Mouse (Mus musculus) kidney, adult 2 months (tissue): Measurements from ENCODE around the gene Cytip. TPM values are rescaled to one million over a fixed set of nuclear protein-coding genes. Genes with fewer than 3 reads are reported as not detected.
"Not testable (repeated sequence)": the region's sequence is repeated elsewhere in the genome, so short reads cannot be mapped to it uniquely, and the experiment has no call there.

Source experiments
- DNase-seq: peaks from one replicate; pipeline ENCODE4 v3.0.0; 2021
- H3K27ac ChIP-seq: fragments of 200-500 bp; 2 replicates; pipeline ENCODE4 v1.5.1; 2012; ENCODE audit warnings: low read depth, low read length, control low read depth, inconsistent platforms; ENCODE audit not compliant: insufficient read depth
- H3K27me3 ChIP-seq: fragments of 200-500 bp; replicated peaks from 2 replicates; pipeline ENCODE4 v1.6.1; 2012; ENCODE audit warnings: mild to moderate bottlenecking, moderate library complexity, low read length, inconsistent platforms; ENCODE audit not compliant: control insufficient read depth, insufficient read depth
- H3K36me3 ChIP-seq: fragments of 200-500 bp; 2 replicates; pipeline ENCODE4 v1.6.1; 2012; ENCODE audit warnings: mild to moderate bottlenecking, moderate library complexity, low read length, inconsistent platforms; ENCODE audit not compliant: control insufficient read depth, insufficient read depth
- H3K4me1 ChIP-seq: fragments of 200-500 bp; 2 replicates; pipeline ENCODE4 v1.6.1; 2011; ENCODE audit warnings: low read length; ENCODE audit not compliant: control insufficient read depth, insufficient read depth
- H3K4me3 ChIP-seq: fragments of 200-500 bp; 2 replicates; pipeline ENCODE4 v1.5.1; 2011; ENCODE audit warnings: mild to moderate bottlenecking, low read depth, low read length, control low read depth; ENCODE audit not compliant: insufficient read depth
- CTCF ChIP-seq: fragments of 200-500 bp; conservative IDR thresholded peaks from 2 replicates; pipeline ENCODE4 v1.5.1; 2011; ENCODE audit warnings: low read depth, mild to moderate bottlenecking, control low read depth, low read length, moderate library complexity, mixed read lengths; ENCODE audit not compliant: insufficient read depth, insufficient read length
- POLR2A ChIP-seq: fragments of 200-500 bp; IDR thresholded peaks from one replicate; pipeline ENCODE4 v1.6.1; 2011; ENCODE audit warnings: low read depth, low read length, control low read depth
- WGBS: fragments of 180-500 bp; shearing (Covaris S2); methylation state at CpG from one replicate; pipeline ENCODE4 v1.1.7; 2018; 5-methylcytosine and 5-hydroxymethylcytosine counted together
- polyA plus RNA-seq: library from polyadenylated mRNA; depleted of rRNA; stranded (reverse); fragments of >200 nt; gene quantifications from 2 replicates; pipeline ENCODE4 v1.2.3, GENCODE M21; 2012

Gene Cytip
- polyA plus RNA-seq, 1 experiment = 22.0 TPM

DNA sequence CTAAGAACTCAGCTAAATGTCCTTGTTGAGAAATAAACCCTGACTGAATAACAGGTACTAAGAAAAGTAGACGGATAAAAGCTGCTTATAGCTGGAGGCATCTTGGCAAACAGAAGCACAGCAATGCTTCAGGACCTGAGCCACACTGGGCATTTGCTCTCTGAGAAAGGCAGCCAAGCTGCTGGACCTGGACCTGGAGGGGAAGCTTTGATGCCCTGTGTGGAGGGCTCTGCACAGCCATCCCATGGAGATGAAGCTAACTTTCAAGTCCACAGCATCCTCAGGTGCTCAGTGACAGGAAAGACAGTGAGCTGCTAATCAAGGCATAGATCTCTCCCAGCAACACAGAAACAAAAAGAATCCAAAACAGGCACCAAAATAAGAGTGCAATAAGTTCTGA is 54.8 kb downstream of the Cytip start:
- TF ChIP-seq CTCF (no peak), POLR2A (no peak)
- no peak overlapping the region for H3K27ac ChIP-seq
- no peak for DNase-seq
- WGBS = 64% methylated on average over 1 of the region's 1 CpGs
- H3K4me1 ChIP-seq = no peaks in the 10 kb centered on the region
- H3K27me3 ChIP-seq = no peaks in the 10 kb centered on the region
- H3K4me3 ChIP-seq = no peak overlapping the region
- no peaks in the 10 kb centered on the region for H3K36me3 ChIP-seq

GRCm38 (mm10) chr2:58138611-58139010 is 56.7 kb downstream of the Cytip start:
- 79% methylated on average over 5 of the region's 5 CpGs for WGBS
- Histone ChIP-seq H3K36me3 (no peaks in the 10 kb centered on the region), H3K27ac (no peak overlapping the region), H3K27me3 (no peaks in the 10 kb centered on the region), H3K4me3 (no peak overlapping the region), H3K4me1 (no peaks in the 10 kb centered on the region)
- no peak for DNase-seq
- no peak for TF ChIP-seq CTCF
- no peak for TF ChIP-seq POLR2A

- 74% methylated on average over 7 of the region's 7 CpGs for WGBS
- H3K4me1 ChIP-seq = no peaks in the 10 kb centered on the region
- H3K36me3 ChIP-seq = no peaks in the 10 kb centered on the region
- H3K27ac ChIP-seq = no peak overlapping the region
- H3K27me3 ChIP-seq = no peaks in the 10 kb centered on the region
- DNase-seq = no peak
- no peak for TF ChIP-seq POLR2A
- TF ChIP-seq CTCF = no peak
- H3K4me3 ChIP-seq = no peak overlapping the region
These were observed 57.7 kb downstream of the Cytip start for GRCm38 (mm10) chr2:58137676-58138075.

DNA sequence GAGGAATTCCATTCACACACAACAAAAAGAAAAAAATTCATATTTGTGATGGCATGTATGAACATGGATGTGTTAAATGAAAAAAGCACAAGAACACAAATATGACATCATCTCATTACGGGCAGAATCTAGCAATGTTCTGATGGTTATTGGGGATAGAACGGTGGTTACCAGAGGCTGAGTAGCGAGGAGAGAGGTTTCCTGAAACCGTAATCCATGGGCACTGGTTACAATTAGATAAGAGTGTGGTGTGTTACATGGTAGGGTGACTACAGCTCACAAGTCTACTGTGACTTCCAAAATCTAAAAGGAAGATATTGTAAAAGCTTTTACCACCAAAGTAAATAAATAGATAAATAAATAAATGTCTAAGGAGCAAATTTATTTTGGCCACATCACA is 58.8 kb downstream of the Cytip start:
- H3K4me1 ChIP-seq = no peaks in the 10 kb centered on the region
- H3K4me3 ChIP-seq = no peak overlapping the region
- TF ChIP-seq CTCF = no peak
- no peak for TF ChIP-seq POLR2A
- no peaks in the 10 kb centered on the region for H3K36me3 ChIP-seq
- H3K27ac ChIP-seq = no peak overlapping the region
- DNase-seq = no peak
- no peaks in the 10 kb centered on the region for H3K27me3 ChIP-seq
- 96% methylated on average over 4 of the region's 4 CpGs for WGBS

DNA sequence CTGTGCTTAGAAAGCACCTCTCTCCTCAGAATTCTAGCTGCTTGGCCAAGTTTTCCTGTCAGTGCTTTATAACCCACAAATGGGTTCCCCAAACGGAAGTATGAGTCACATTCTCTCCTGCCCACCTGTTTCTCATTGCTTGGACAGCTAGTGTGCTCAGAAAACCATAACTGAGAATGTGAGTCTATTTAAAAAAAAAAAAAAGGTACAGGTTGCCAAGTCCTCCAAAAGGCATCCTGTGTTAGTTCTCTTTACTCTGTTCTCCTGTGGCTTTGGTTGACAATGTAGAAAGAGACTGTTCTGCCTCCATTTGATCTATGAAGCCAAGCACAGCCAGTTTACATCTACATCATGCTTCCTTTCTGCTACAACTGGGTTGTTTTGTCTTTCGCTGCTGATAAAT is 60.3 kb downstream of the Cytip start:
- TF ChIP-seq POLR2A (no peak), CTCF (no peak)
- no peaks in the 10 kb centered on the region for H3K27me3 ChIP-seq
- H3K36me3 ChIP-seq = no peaks in the 10 kb centered on the region
- DNase-seq = no peak
- WGBS = 69% methylated on average over 2 of the region's 2 CpGs
- H3K4me3 ChIP-seq = no peak overlapping the region
- H3K27ac ChIP-seq = no peak overlapping the region
- no peaks in the 10 kb centered on the region for H3K4me1 ChIP-seq

GRCm38 (mm10) chr2:58132597-58132996 is 62.7 kb downstream of the Cytip start:
- no peak overlapping the region for H3K27ac ChIP-seq
- no peaks in the 10 kb centered on the region for H3K27me3 ChIP-seq
- no peak for DNase-seq
- H3K36me3 ChIP-seq = no peaks in the 10 kb centered on the region
- no peak overlapping the region for H3K4me3 ChIP-seq
- TF ChIP-seq POLR2A (no peak), CTCF (no peak)
- WGBS = 50% methylated on average over 2 of the region's 2 CpGs
- no peaks in the 10 kb centered on the region for H3K4me1 ChIP-seq

- Histone ChIP-seq H3K27me3 (no peaks in the 10 kb centered on the region), H3K27ac (no peak overlapping the region), H3K36me3 (no peaks in the 10 kb centered on the region), H3K4me1 (no peaks in the 10 kb centered on the region), H3K4me3 (no peak overlapping the region)
- WGBS = 69% methylated on average over 5 of the region's 5 CpGs
- no peak for TF ChIP-seq CTCF
- TF ChIP-seq POLR2A = no peak
- DNase-seq = no peak
These were observed 65.4 kb downstream of the Cytip start for GRCm38 (mm10) chr2:58129903-58130302.

GRCm38 (mm10) chr2:58111105-58111504 is 84.2 kb downstream of the Cytip start:
- WGBS = 59% methylated on average over 4 of the region's 4 CpGs
- Histone ChIP-seq H3K36me3 (no peaks in the 10 kb centered on the region), H3K4me1 (no peaks in the 10 kb centered on the region), H3K4me3 (no peak overlapping the region), H3K27ac (no peak overlapping the region), H3K27me3 (no peaks in the 10 kb centered on the region)
- TF ChIP-seq POLR2A (no peak), CTCF (no peak)
- no peak for DNase-seq

DNA sequence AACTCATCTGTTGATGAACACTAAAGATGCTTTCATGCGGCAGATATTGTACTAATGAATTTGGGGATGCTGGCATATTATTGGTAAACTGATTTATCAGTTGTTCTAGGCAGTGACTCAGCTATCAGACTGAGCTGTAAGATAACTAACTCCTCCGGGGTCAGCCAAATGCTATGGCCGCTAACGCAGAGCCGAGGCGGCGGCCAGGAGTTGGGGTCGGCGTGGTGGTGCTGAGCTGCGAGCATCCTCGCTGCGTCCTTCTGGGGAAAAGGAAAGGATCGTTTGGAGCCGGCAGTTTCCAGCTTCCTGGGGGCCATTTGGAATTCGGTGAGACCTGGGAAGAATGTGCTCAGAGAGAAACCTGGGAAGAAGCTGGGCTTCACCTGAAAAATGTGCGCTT is 87.4 kb downstream of the Cytip start:
- not testable (repeated sequence) for H3K4me3 ChIP-seq, H3K4me1 ChIP-seq, H3K27ac ChIP-seq, DNase-seq, H3K36me3 ChIP-seq, H3K27me3 ChIP-seq
- WGBS = 92% methylated on average over 16 of the region's 16 CpGs
